Mouse (Mus musculus): ENCODE measurements around the gene Dok3. TPM values are rescaled to one million over a fixed set of nuclear protein-coding genes. Genes with fewer than 3 reads are reported as not detected.
A peak's percentile ranks its signal among the peaks of the same experiment; 100 is the strongest.

Dok3 gene
- polyA plus RNA-seq, 1 experiment from 2014 or later, result 1.5 TPM

- POLR2A ChIA-PET, result no interaction called here
- DNase-seq (ENCODE audit: low read depth, low spot score) (no peak), ATAC-seq (no peak)
- CTCF ChIA-PET, result interaction anchor here (0.9 to 1.6 kb wide), 4 partner anchors 10 to 32 kb away, joined by 3 read pairs; partner anchors contain the start of gene Ddx41
- in situ Hi-C loops (cut with MboI; ENCODE audit: low pct_unique_long_range_greater_than_20kb), result no loop called here
- TF ChIP-seq CTCF (IDR thresholded peaks at IDR 0.05), result no peak
- no peaks in the 10 kb centered on the region for H3K27me3 ChIP-seq
These were observed 38.9 kb upstream of the Dok3 start for GRCm38 (mm10) chr13:55567949-55568348.

GRCm38 (mm10) chr13:55567001-55567400 is 37.9 kb upstream of the Dok3 start:
- ChIA-PET CTCF (interaction anchor here (0.9 to 1.6 kb wide), 2 partner anchors 9 to 19 kb away, joined by 3 read pairs; no protein-coding TSS in a partner anchor), POLR2A (interaction anchor here (0.5 kb wide), 1 partner anchor 15 kb away, joined by 3 read pairs; no protein-coding TSS in a partner anchor)
- ATAC-seq, result no peak
- in situ Hi-C loops (cut with MboI; ENCODE audit: low pct_unique_long_range_greater_than_20kb), result no loop called here
- DNase-seq (ENCODE audit: low read depth, low spot score), result no peak
- no peak for TF ChIP-seq CTCF (IDR thresholded peaks at IDR 0.05)
- no peaks in the 10 kb centered on the region for H3K27me3 ChIP-seq

- in situ Hi-C loops (cut with MboI; ENCODE audit: low pct_unique_long_range_greater_than_20kb), result no loop called here
- H3K27me3 ChIP-seq, result no peaks in the 10 kb centered on the region
- ChIA-PET CTCF (interaction anchor here (2.0 kb wide), 1 partner anchor 27 kb away, joined by 9 read pairs; the partner anchor contains the start of gene Ddx41), POLR2A (no interaction called here)
- ATAC-seq (no peak), DNase-seq (ENCODE audit: low read depth, low spot score) (no peak)
- no peak for TF ChIP-seq CTCF (IDR thresholded peaks at IDR 0.05)
These were observed 34.3 kb upstream of the Dok3 start for GRCm38 (mm10) chr13:55563266-55563879.

GRCm38 (mm10) chr13:55557499-55557898 is 28.4 kb upstream of the Dok3 start:
- in situ Hi-C loops (cut with MboI; ENCODE audit: low pct_unique_long_range_greater_than_20kb), result no loop called here
- no peak for ATAC-seq
- DNase-seq (ENCODE audit: low read depth, low spot score), result no peak
- POLR2A ChIA-PET, result no interaction called here
- no peak for TF ChIP-seq CTCF (IDR thresholded peaks at IDR 0.05)
- no peaks in the 10 kb centered on the region for H3K27me3 ChIP-seq
- CTCF ChIA-PET, result interaction anchor here (1.1 kb wide), 2 partner anchors 10 to 21 kb away, joined by 3 read pairs; partner anchors contain the start of gene Ddx41

- ChIA-PET CTCF (interaction anchor here (1.0 to 1.3 kb wide), 2 partner anchors 8 to 12 kb away, joined by 3 to 4 read pairs; no protein-coding TSS in a partner anchor), POLR2A (no interaction called here)
- no peak for ATAC-seq
- no peak for DNase-seq (ENCODE audit: low read depth, low spot score)
- TF ChIP-seq CTCF (IDR thresholded peaks at IDR 0.05), result no peak
- in situ Hi-C loops (cut with MboI; ENCODE audit: low pct_unique_long_range_greater_than_20kb), result no loop called here
- H3K27me3 ChIP-seq, result no peaks in the 10 kb centered on the region
These were observed 26.8 kb upstream of the Dok3 start for GRCm38 (mm10) chr13:55555921-55556320.

GRCm38 (mm10) chr13:55549061-55549460 is 20.0 kb upstream of the Dok3 start:
- DNase-seq (ENCODE audit: low read depth, low spot score) (no peak), ATAC-seq (no peak)
- ChIA-PET POLR2A (no interaction called here), CTCF (interaction anchor here (0.8 to 1.3 kb wide), 3 partner anchors 10 to 19 kb away, joined by 3 to 4 read pairs (median 3); partner anchors contain the start of gene Ddx41)
- no peaks in the 10 kb centered on the region for H3K27me3 ChIP-seq
- TF ChIP-seq CTCF (IDR thresholded peaks at IDR 0.05), result no peak
- in situ Hi-C loops (cut with MboI; ENCODE audit: low pct_unique_long_range_greater_than_20kb), result no loop called here

- ATAC-seq (no peak), DNase-seq (ENCODE audit: low read depth, low spot score) (no peak)
- in situ Hi-C loops (cut with MboI; ENCODE audit: low pct_unique_long_range_greater_than_20kb), result no loop called here
- ChIA-PET POLR2A (no interaction called here), CTCF (interaction anchor here (1.3 to 1.5 kb wide), 2 partner anchors 12 to 19 kb away, joined by 3 to 4 read pairs; partner anchors contain the start of gene Ddx41)
- no peaks in the 10 kb centered on the region for H3K27me3 ChIP-seq
- no peak for TF ChIP-seq CTCF (IDR thresholded peaks at IDR 0.05)
These were observed 19.3 kb upstream of the Dok3 start for GRCm38 (mm10) chr13:55548426-55548825.

GRCm38 (mm10) chr13:55547916-55548315 is 18.8 kb upstream of the Dok3 start:
- H3K27me3 ChIP-seq, result no peaks in the 10 kb centered on the region

GRCm38 (mm10) chr13:55544792-55545191 is 15.7 kb upstream of the Dok3 start:
- in situ Hi-C loops (cut with MboI; ENCODE audit: low pct_unique_long_range_greater_than_20kb), result no loop called here
- no peaks in the 10 kb centered on the region for H3K27me3 ChIP-seq
- ChIA-PET POLR2A (no interaction called here), CTCF (interaction anchor here (1.3 to 1.7 kb wide), 2 partner anchors 8 to 11 kb away, joined by 4 to 6 read pairs; partner anchors contain the start of gene Ddx41)
- ATAC-seq, result no peak
- DNase-seq (ENCODE audit: low read depth, low spot score), result no peak
- TF ChIP-seq CTCF (IDR thresholded peaks at IDR 0.05), result no peak

More at GRCm38 (mm10) chr13:55547916-55548315, 18.8 kb upstream of the Dok3 start:
- no peak for TF ChIP-seq CTCF (IDR thresholded peaks at IDR 0.05)
- ChIA-PET POLR2A (no interaction called here), CTCF (interaction anchor here (1.5 kb wide), 1 partner anchor 19 kb away, joined by 3 read pairs; no protein-coding TSS in a partner anchor)
- in situ Hi-C loops (cut with MboI; ENCODE audit: low pct_unique_long_range_greater_than_20kb), result no loop called here
- ATAC-seq (no peak), DNase-seq (ENCODE audit: low read depth, low spot score) (no peak)

GRCm38 (mm10) chr13:55543447-55543846 is 14.4 kb upstream of the Dok3 start:
- ChIA-PET CTCF (interaction anchor here (1.7 kb wide), 1 partner anchor 12 kb away, joined by 4 read pairs; no protein-coding TSS in a partner anchor), POLR2A (interaction anchor here (1.5 kb wide), 1 partner anchor 28 kb away, joined by 3 read pairs; no protein-coding TSS in a partner anchor)
- in situ Hi-C loops (cut with MboI; ENCODE audit: low pct_unique_long_range_greater_than_20kb), result no loop called here
- ATAC-seq (no peak), DNase-seq (ENCODE audit: low read depth, low spot score) (no peak)
- no peaks in the 10 kb centered on the region for H3K27me3 ChIP-seq
- TF ChIP-seq CTCF (IDR thresholded peaks at IDR 0.05), result no peak

- no peaks in the 10 kb centered on the region for H3K27me3 ChIP-seq
- no peak for ATAC-seq
- ChIA-PET CTCF (no interaction called here), POLR2A (interaction anchor here (1.5 kb wide), 1 partner anchor 29 kb away, joined by 3 read pairs; no protein-coding TSS in a partner anchor)
- TF ChIP-seq CTCF (IDR thresholded peaks at IDR 0.05), result no peak
- DNase-seq (ENCODE audit: low read depth, low spot score), result peak; percentile 17
- in situ Hi-C loops (cut with MboI; ENCODE audit: low pct_unique_long_range_greater_than_20kb), result no loop called here
These were observed 13.8 kb upstream of the Dok3 start for GRCm38 (mm10) chr13:55542891-55543290.

Measured in Patski (cell line).